ENCODE assay signal across 8 mouse cellular contexts in genomic region chr17:57248201-57248699, GRCm38 (mm10). TPM values are rescaled to one million over a fixed set of nuclear protein-coding genes. Genes with fewer than 3 reads are reported as not detected.
DNase-seq lines count a peak whose midpoint lies in the region; ATAC-seq lines count a peak whose summit lies in the region.

Gene Gpr108 (minus strand): TSS chr17:57248446.

- peaks cover 13 to 20% of the 10 kb centered on the region in 2 experiments for H3K4me1 ChIP-seq in heart, embryonic 14.5 days (ENCODE audit: control insufficient read depth in 2 of 2, insufficient read depth in 2 of 2, low read length in 2 of 2)
- H3K4me1 ChIP-seq in liver, embryonic 13.5 days (replicated peaks), result peaks cover 51% of the 10 kb centered on the region
- peaks cover 26% of the 10 kb centered on the region for H3K4me1 ChIP-seq in stomach, embryonic 16.5 days (ENCODE audit: control insufficient read depth, insufficient read depth, low read length)

- H3K4me3 ChIP-seq in heart, embryonic 14.5 days (ENCODE audit: control insufficient read depth in 1 of 2, insufficient read depth in 1 of 2, low read depth in 1 of 2, low read length in 2 of 2), result peak within 1 kb of the TSS; percentile 77 to 89
- peak within 1 kb of the TSS; percentile 67 for H3K4me3 ChIP-seq in liver, embryonic 13.5 days (replicated peaks)
- peak within 1 kb of the TSS; percentile 94 for H3K4me3 ChIP-seq in stomach, embryonic 16.5 days (replicated peaks; ENCODE audit: low read length)

- peak within 1 kb of the TSS; percentile 96 for H3K4me2 ChIP-seq in heart, embryonic 14.5 days (ENCODE audit: low read length)
- H3K4me2 ChIP-seq in liver, embryonic 13.5 days, result peak within 1 kb of the TSS; percentile 91
- H3K4me2 ChIP-seq in stomach, embryonic 16.5 days (ENCODE audit: low read depth, low read length), result peak within 1 kb of the TSS; percentile 95

- peak within 1 kb of the TSS; percentile 84 for H3K9ac ChIP-seq in heart, embryonic 14.5 days (ENCODE audit: low read length)
- peak within 1 kb of the TSS; percentile 76 for H3K9ac ChIP-seq in liver, embryonic 13.5 days
- peak within 1 kb of the TSS; percentile 90 for H3K9ac ChIP-seq in stomach, embryonic 16.5 days (ENCODE audit: low read length)

- H3K9me3 ChIP-seq in heart, embryonic 14.5 days (ENCODE audit: control insufficient read depth, low read length), result no peaks in the 10 kb centered on the region
- no peaks in the 10 kb centered on the region for H3K9me3 ChIP-seq in liver, embryonic 13.5 days (replicated peaks)
- H3K9me3 ChIP-seq in stomach, embryonic 16.5 days (replicated peaks; ENCODE audit: control insufficient read depth, low read length), result no peaks in the 10 kb centered on the region

- WGBS in heart, embryonic 14.5 days, result 2% methylated on average over 12 of the region's 12 CpGs
- WGBS in liver, embryonic 13.5 days (ENCODE audit: insufficient replicate concordance), result 0% methylated on average over 12 of the region's 12 CpGs
- under 1% methylated on average over 12 of the region's 12 CpGs for WGBS in stomach, embryonic 16.5 days

- no peaks in the 10 kb centered on the region for H3K27me3 ChIP-seq in heart, embryonic 14.5 days (ENCODE audit: control insufficient read depth, insufficient read depth, low read length)
- H3K27me3 ChIP-seq in liver, embryonic 13.5 days, result peaks cover 15% of the 10 kb centered on the region
- H3K27me3 ChIP-seq in stomach, embryonic 16.5 days (ENCODE audit: control insufficient read depth, insufficient read depth, low read length), result no peaks in the 10 kb centered on the region

- H3K36me3 ChIP-seq in heart, embryonic 14.5 days (ENCODE audit: control insufficient read depth, insufficient read depth, low read length), result peaks cover 16% of the 10 kb centered on the region
- peaks cover 9% of the 10 kb centered on the region; the same call in 1 of the 2 replicates for H3K36me3 ChIP-seq in liver, embryonic 13.5 days
- H3K36me3 ChIP-seq in stomach, embryonic 16.5 days (ENCODE audit: control insufficient read depth, insufficient read depth, low read length), result no peaks in the 10 kb centered on the region

- peak; percentile 80 to 85 for DNase-seq in CD8-positive naive resting alpha-beta T cell, adult 2 months (ENCODE audit: low read depth in 2 of 2, low spot score in 2 of 2)
- DNase-seq in c-Kit-negative CD71-positive TER-119-positive erythroid progenitor cells, embryonic 14.5 days (ENCODE audit: low read depth, low spot score), result peak; percentile 71
- peak; percentile 85 for DNase-seq in fibroblast of lung, adult 2 months (ENCODE audit: low read depth)
- DNase-seq in kidney, postnatal 14 days, result peak; percentile 92
- DNase-seq in liver, embryonic 13.5 days, result peak; percentile 82
- DNase-seq in neural tube, embryonic 10.5 days (ENCODE audit: extremely low spot score, low spot score), result peak; percentile 77

- peak; percentile 64 for ATAC-seq in heart, embryonic 14.5 days (ENCODE audit: insufficient number of reproducible peaks, insufficient read depth, low FRiP score, low read depth)
- peak; percentile 57 for ATAC-seq in liver, embryonic 13.5 days (ENCODE audit: low read depth)
- ATAC-seq in stomach, embryonic 16.5 days (ENCODE audit: insufficient read depth, low FRiP score), result peak; percentile 67

- H3K27ac ChIP-seq in heart, embryonic 14.5 days (replicated peaks in 1 of 2; ENCODE audit: control insufficient read depth in 1 of 2, insufficient read depth in 1 of 2, low read depth in 2 of 2, low read length in 2 of 2), result peak within 1 kb of the TSS; percentile 91 to 95
- peak within 1 kb of the TSS; percentile 83 for H3K27ac ChIP-seq in liver, embryonic 13.5 days
- H3K27ac ChIP-seq in stomach, embryonic 16.5 days (ENCODE audit: low read length), result peak within 1 kb of the TSS; percentile 93

RNA-seq across cellular contexts. Expression of gene Gpr108, which starts in this region (rescaled TPM):
- 27.4 and 29.0 TPM in 2 replicates for polyA plus RNA-seq in heart, embryonic 14.5 days (2014; fragmentation: Nextera tagmentation; extraction: Ambion mirVana)
- 13.7 and 15.2 TPM in 2 replicates for polyA plus RNA-seq in liver, embryonic 13.5 days (2015; fragmentation: Nextera tagmentation; extraction: Ambion mirVana)
- polyA plus RNA-seq in stomach, embryonic 16.5 days (2015; fragmentation: Nextera tagmentation; extraction: Ambion mirVana), result 50.0 and 52.0 TPM in 2 replicates

Comparison
In these comparisons a context has a peak if more than half of its experiments do, and no peak if none do; other contexts are left out.
1. Peak in every context shown above with its lines: DNase-seq, ATAC-seq, H3K4me3 ChIP-seq and H3K27ac ChIP-seq.